Mouse (Mus musculus) adrenal gland, postnatal 4 days (tissue): Measurements from ENCODE around the gene Abcg4. TPM values are rescaled to one million over a fixed set of nuclear protein-coding genes. Genes with fewer than 3 reads are reported as not detected.
"Not testable (repeated sequence)": the region's sequence is repeated elsewhere in the genome, so short reads cannot be mapped to it uniquely, and the experiment has no call there.

Experiments
- DNase-seq, 2 experiments: peaks; one replicate each; pipeline ENCODE4 v3.0.0; 2021 to 2022; ENCODE audit warnings: low spot score in 2 of 2, mixed read lengths in 2 of 2
- long read RNA-seq, 2 experiments: library from polyadenylated mRNA; stranded (forward); transcript quantifications; one replicate each; pipeline ENCODE4 v2.0.0; 2021
- total RNA-seq, 2 experiments: library from RNA; stranded (reverse); gene quantifications; 2 replicates each; pipeline ENCODE4 v1.2.3; 2021

Abcg4 gene
- total RNA-seq = 10 to 100 TPM; 38.1 to 57.0 TPM
- long read RNA-seq, experiment 1, transcript Abcg4-208 (15 exons, 3,999 nt) = major isoform, 9 of 23 reads
- long read RNA-seq, experiment 1, partial matches to known transcripts = 5 of 23 reads
- long read RNA-seq, experiment 1, other reads (novel, unspliced or antisense) = 7 of 23 reads
- long read RNA-seq, experiment 2, partial matches to known transcripts = 11 of 21 reads
- long read RNA-seq, experiment 2, other reads (novel, unspliced or antisense) = 6 of 21 reads

- DNase-seq = no peak
Observed at GRCm38 (mm10) chr9:44288076-44288958, at the start of gene Abcg4. Abcg4 (minus strand) TSS chr9:44288615.

DNA sequence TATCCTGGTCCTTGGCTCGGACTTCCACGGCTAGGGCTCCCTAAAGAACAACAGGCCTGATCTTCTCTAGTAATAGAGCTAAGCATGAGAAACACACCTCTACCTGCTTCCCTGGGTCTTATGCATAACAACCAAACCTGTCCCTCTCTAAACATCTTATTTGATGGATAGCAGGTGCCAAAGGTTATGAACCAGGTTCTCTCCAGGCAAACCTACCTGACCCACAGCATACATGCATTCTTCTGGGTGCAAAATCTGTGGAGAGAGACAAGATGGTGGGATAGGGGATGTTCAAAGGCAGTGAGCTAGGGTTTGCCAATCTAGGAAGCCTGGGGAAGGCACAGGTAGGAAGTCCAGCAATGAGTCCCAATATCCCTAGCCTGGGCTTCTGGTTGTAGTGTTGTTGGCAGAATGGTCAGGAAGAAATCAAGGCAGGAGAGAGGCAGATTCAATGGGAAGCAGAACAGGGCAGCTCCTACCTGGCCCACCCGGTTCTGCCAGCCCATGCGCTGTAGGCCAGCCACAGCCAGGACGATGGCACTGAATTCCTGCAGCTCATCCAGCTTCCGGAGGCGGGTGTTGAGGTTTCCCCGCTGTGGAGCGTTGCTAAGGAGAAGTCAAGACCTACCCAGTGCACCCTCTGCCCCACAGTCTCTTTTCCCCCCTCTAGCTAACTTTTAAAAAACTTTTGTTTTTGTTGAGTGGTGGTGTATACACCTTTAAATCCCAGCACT, 49.2 kb upstream of the Abcg4 start:
- DNase-seq = no peak

- no peak for DNase-seq
Observed at GRCm38 (mm10) chr9:44336964-44337363, 48.5 kb upstream of the Abcg4 start.

- not testable (repeated sequence) for DNase-seq
Observed at GRCm38 (mm10) chr9:44336513-44336912, 48.1 kb upstream of the Abcg4 start.

- no peak for DNase-seq
Observed at GRCm38 (mm10) chr9:44336093-44336406, 47.6 kb upstream of the Abcg4 start.

DNA sequence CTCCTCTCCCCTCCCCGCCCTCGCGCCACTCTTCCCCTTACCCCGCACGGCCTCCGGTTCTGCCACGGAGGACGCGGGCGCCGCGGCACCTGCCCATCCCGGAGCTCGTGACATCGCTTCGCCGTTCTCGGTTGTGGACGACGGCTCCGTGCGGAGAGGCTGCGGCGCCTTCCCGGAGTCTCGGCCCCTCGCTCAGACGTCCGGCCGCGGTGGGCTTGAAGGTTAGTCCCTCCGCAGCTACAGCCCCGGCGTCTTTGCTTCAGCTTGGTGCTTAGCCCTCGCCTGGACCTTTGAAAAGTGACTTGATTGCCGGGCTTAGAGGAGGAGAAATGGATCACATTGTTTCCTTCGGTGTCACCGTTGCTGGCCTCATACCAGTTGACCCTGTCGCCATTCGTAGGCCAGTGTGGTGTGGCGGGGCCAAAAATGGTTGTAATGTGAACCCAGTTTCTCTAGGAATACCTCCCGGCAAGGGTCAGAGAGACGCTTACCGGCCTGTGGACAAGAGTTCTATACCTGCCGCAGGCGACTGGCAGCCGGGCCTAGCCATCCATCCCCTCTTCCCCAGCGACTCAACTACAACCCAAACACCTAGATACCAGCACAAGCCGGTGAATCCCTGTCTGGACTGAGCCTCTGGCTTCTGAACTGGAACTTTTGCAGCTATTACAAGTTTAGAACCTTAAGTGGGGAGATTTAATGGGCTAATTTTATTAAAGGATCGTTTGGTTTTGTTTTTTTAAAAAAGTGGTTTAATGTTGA, 47.1 kb upstream of the Abcg4 start:
- DNase-seq = no peak

DNA sequence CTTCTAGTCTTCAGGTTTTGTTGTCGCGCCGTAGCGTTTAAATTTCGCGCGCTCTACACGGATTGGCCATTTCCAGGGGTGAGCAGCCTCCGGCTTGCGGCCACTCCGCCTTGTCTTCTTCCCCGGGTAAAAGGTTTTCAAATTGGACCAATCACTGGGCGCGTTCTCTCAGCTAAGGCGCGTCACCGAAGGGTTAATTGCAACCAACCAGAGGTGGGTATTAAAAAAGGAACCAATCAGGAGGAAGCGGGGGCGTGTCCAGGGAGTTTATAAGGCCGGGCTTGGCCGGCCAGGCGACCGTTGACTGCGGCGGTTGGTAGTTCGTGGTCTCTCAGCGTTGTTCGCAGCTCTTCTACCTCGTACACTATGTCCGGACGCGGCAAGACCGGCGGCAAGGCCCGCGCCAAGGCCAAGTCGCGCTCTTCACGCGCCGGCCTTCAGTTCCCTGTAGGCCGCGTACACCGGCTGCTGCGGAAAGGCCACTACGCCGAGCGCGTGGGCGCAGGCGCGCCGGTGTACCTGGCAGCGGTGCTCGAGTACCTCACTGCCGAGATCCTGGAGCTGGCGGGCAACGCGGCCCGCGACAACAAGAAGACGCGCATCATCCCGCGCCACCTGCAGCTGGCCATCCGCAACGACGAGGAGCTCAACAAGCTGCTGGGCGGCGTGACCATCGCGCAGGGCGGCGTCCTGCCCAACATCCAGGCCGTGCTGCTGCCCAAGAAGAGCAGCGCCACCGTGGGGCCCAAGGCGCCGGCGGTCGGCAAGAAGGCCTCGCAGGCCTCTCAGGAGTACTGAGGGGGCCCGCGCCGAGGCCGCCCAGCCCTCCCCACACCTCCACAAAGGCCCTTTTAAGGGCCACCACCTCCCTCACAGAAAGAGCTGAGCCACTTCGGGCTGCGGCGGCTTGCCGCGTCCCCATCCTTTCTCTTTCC, 46.2 kb upstream of the Abcg4 start, which contains the start of gene H2afx:
Gene H2afx, plus strand, starts transcription at position 299 of the 935 bp plus-strand sequence.
- peak; percentile 92 to 96 for DNase-seq

DNA sequence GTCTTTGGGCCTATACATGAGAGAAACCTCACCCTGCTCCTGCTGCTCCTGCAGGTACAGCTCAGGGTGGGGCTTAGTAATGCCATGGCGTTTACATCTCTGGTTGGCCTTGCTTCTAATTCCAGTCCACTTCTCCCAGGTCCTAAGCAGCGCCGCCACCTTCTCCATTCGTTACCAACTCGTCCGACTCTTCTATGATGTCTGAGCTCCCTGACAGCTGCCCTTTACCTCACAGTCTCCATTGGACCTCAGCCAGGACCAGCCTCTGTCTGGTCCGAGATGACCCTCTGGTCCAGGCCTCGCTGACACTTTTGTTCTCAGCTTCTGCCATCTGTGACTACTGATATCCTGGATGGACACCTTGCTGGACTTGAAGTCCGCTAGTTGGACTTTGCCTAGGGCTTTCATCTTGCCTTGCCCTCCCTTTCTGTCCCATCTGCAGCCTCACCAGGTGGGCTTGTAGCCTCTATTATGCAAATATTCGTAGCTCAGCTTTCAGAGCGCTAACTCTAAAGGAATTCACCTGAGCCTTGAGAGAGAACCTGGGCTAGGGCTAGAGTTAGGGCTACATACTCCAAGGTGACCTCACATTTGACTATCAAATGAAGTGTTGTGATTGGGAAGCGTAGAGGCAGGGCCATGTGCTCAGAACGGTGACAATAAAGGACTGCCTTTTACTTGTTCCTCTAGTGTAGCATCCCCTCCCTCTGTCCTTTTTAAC, 44.7 kb upstream of the Abcg4 start:
- DNase-seq = no peak

DNA sequence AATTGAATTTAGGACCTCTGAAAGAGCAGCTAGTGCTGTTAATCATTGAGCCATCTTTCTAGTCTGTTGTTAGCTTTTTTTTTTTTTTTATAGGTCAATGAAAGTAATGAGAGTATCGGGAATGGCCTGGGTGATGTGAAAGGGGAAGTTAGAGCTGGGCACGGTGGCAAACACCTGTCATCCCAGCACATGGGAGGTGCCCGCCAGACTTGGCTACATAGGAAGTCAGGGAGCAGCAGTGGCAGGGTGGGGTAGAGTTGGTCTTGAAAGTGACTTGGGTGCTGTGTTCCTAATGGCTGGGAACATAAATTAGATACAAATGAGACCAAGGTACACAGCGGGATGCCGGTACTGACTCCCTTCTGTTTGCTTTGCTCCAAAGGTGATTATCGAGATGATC, 42.3 kb upstream of the Abcg4 start:
- no peak for DNase-seq

- no peak for DNase-seq
Observed at GRCm38 (mm10) chr9:44327926-44328325, 39.5 kb upstream of the Abcg4 start.

- DNase-seq = no peak
Observed at GRCm38 (mm10) chr9:44327064-44327711, 38.8 kb upstream of the Abcg4 start.

GRCm38 (mm10) chr9:44326371-44327063, 38.1 kb upstream of the Abcg4 start:
- DNase-seq = peak in 1 of 2 experiments; percentile 63

DNA sequence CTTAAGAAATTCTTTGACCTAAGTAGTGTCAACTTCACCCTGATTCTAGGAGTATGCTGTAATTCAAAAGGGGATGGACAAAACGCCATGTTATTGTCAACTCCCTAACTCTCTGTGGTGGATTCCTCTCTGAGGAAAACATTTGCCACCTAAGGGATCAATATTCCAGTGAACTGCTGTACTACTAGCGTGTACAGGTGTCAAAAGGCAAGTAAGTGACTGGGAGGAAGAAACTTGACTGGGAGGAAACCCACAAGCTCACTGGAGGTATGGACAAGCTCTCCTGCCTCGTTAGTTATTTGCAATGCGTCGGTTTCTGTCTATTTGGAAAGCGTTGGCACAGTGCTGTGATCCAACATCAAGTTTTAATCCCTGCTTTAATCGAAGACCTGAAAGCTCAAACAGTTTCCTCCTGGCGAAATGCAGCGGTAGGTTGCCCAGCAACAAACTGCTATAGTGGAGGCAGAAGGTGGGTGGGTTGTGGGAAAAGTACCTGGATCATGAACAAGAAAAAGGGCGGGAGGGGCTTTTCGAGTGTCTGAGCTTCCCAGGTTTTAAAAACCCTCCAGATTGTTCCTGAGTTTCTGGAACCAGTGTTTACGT, 37.5 kb upstream of the Abcg4 start, which contains the start of gene Dpagt1:
Gene Dpagt1, plus strand, starts transcription at position 252 of the 603 bp plus-strand sequence.
- DNase-seq = no peak

GRCm38 (mm10) chr9:44325032-44325767, 36.8 kb upstream of the Abcg4 start:
- DNase-seq = not testable (repeated sequence)

- DNase-seq = no peak
Observed at GRCm38 (mm10) chr9:44324147-44324546, 35.7 kb upstream of the Abcg4 start.

GRCm38 (mm10) chr9:44323656-44324055, 35.2 kb upstream of the Abcg4 start:
- not testable (repeated sequence) for DNase-seq

DNA sequence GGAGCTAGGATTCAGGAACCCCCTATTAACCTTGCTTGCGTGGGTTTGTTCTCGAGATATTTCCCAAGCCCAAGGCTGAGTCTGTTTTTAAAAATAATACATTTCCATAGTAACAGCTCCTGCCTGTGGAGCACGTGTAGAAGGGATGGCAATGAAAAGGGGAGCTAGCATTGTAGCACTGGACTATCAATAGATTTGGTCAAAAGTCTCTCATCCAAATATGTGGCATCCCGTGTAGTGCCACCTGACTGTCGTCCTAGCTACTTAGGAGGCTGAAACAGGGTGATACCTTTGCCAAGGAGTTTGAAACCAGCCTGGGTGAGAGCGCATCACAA, 32.4 kb upstream of the Abcg4 start:
- DNase-seq = no peak
